Mouse (Mus musculus): ENCODE data around the gene Vezf1.
"Not testable (repeated sequence)": the region's sequence is repeated elsewhere in the genome, so short reads cannot be mapped to it uniquely, and the experiment has no call there.

Vezf1 gene

GRCm38 (mm10) chr11:88067586-88068410, at the start of gene Vezf1:
Gene Vezf1 (plus strand): TSS chr11:88068279.
- peak; percentile 92 for DNase-seq

DNA sequence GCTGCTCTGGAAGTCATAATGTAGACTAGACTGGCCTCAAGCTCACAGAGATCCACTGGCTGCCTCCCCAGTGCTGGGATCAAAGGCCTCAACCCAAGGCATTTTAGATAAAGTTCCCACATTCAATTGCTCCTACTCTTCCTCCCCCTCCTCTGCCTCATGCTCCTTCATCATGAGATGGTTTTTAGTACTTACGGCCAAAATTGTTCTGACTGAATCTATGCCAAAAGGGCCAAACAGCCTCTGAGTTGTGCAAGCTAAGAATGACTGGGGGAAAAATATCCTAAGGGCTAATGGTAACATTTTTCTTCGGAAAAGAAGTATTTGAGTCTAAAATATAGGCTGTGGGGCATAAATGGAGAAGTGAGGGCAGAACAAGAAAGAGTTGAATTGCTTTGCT, 44.1 kb upstream of the Vezf1 start:
- DNase-seq = no peak

DNA sequence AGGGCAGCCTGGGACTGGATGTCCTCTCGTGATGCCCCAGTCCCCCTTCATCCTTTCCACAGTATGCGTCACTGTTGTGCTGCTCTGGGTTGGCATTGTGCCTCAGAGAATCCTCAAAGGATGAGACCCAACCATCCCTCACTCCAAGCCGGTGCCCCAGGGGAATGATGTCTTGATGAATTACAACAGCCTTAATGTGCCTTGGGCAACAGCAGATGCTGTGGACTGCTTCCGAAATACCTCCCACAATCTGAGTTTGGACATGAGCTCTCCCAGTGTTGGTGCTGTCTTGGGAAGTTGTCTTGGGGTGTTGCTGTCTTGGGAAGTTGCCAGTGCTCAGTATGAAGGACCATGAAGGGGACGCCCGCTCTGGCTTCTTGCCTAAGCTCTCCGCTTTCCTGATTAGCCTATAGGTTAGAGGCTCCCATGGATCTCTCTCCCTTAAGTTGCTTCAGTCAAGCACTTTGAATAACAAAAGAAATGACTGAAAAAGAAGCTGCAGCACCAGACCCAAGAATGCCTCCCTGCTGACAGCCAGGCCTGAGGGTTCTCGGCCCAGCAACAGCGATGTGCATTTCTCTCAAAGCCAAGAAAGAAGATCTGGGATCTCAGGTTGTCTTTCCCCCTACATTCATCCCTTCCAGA, 40.6 kb upstream of the Vezf1 start:
- peak; percentile 41 for DNase-seq

DNA sequence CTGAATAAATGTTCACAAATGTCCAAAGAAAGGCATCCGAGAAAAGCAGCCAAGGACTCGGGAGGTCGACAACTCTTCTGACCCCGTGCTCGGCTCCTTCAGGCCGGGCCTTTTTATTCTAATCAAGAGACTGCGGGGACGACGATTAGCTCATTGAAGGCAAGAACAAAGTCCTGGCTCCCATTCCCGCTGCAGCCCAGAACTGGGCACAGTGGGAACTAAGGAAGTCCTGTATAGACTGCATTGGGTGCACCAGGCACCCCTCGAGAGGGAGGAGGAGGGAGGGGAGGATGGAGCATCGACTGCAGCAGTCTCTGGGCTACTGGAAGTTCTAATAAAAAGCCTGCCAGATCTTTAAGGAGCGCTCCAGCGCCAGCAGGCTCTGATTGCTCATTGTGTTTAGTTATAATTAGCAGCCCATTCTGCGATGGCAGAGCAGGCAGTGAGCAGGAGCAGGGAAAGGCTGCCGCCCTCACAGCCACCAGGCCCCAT, 39.8 kb upstream of the Vezf1 start:
- peak; percentile 23 for DNase-seq

DNA sequence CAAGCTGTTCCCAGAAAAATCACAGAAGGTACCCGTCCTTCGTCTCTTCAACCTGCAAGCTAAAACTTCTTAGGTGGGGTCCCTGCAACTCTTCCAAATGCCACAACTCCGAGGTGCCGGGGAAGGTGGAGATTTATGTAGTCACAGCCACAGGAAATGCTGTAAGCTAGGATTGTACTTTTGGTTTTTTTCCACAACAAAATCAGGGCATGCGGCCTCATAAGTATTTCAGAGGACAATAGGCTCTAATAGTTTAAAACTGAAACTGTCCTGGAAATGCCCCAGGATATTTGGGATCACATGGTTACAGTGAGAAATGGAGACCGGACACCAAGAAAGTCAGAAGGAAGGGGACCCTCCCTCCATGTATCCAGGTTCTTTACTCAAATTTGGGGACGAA, 37.9 kb upstream of the Vezf1 start:
- no peak for DNase-seq

- DNase-seq = no peak
Observed at GRCm38 (mm10) chr11:88030836-88031235, 37.2 kb upstream of the Vezf1 start.

DNA sequence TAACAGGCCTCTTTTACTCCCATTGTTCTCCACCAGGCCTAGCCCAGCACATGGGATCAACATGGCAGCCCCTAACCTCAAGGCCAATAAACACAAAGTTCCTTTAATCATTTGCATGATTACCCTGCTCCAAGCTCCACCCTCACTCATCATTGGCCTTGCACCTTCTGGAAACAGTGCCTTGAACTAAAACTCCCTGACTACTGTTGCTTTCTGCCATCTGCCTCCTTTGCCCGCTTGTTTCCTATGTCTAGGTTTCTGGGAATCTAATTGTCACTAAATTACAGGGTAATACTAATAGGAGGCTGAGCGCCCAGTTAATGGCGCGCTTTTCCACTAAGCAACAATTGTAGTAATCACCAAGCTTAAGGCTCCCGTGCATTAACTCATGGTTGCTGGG, 36.3 kb upstream of the Vezf1 start:
- no peak for DNase-seq

DNA sequence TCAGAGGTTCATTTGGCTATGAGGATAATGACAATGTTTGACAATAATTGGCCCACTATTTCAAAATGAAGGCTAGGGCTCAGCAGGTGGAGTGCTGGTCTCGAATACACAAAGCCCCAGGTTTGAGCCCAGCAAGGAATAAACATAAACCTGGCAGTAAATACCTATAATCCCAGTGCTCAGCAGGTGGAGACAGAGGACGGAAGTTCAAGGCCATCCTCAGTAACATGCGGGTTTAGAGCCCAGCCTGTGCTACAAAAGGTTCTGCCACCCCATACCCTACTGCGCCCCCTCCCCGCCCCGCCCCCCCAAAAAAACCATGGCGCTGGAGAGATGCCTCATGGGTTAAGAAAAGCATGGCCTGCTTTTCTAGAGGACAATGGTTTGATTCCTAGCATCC, 32.1 kb upstream of the Vezf1 start:
- DNase-seq = no peak

- DNase-seq = no peak
Observed at GRCm38 (mm10) chr11:88036761-88037251, 31.3 kb upstream of the Vezf1 start.

- DNase-seq = no peak
Observed at GRCm38 (mm10) chr11:88037386-88037785, 30.7 kb upstream of the Vezf1 start.

- DNase-seq = no peak
Observed at GRCm38 (mm10) chr11:88039066-88039465, 29.0 kb upstream of the Vezf1 start.

GRCm38 (mm10) chr11:88044314-88044713, 23.8 kb upstream of the Vezf1 start:
- no peak for DNase-seq

- not testable (repeated sequence) for DNase-seq
Observed at GRCm38 (mm10) chr11:88045159-88045558, 22.9 kb upstream of the Vezf1 start.

DNA sequence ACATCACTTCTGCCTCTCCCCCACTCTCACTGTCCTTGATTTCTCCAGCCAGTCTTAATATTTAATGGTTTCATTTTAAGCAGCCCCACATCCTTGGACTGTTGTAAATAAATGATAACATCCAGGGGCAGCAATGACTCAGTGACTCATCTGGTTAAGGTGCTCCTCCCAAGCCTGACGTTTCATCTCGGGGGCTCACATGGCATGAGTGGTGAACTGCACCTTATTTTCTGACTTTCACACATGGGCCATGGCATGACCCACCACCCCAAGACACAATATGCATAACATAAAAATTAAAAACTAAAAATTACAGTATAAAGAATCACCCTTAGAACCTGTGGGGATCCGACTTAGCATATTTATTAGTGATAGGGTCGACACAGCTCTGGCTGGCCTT, 22.2 kb upstream of the Vezf1 start:
- DNase-seq = no peak

GRCm38 (mm10) chr11:88046323-88046937, 21.6 kb upstream of the Vezf1 start:
- DNase-seq = peak; percentile 21

- peak; percentile 100 for DNase-seq
Observed at GRCm38 (mm10) chr11:88046944-88047794, 20.9 kb upstream of the Vezf1 start, which contains the start of gene Srsf1. Gene Srsf1 (plus strand): TSS chr11:88047373.

- DNase-seq = peak; percentile 84
Observed at GRCm38 (mm10) chr11:88047871-88048531, 20.1 kb upstream of the Vezf1 start.

DNA sequence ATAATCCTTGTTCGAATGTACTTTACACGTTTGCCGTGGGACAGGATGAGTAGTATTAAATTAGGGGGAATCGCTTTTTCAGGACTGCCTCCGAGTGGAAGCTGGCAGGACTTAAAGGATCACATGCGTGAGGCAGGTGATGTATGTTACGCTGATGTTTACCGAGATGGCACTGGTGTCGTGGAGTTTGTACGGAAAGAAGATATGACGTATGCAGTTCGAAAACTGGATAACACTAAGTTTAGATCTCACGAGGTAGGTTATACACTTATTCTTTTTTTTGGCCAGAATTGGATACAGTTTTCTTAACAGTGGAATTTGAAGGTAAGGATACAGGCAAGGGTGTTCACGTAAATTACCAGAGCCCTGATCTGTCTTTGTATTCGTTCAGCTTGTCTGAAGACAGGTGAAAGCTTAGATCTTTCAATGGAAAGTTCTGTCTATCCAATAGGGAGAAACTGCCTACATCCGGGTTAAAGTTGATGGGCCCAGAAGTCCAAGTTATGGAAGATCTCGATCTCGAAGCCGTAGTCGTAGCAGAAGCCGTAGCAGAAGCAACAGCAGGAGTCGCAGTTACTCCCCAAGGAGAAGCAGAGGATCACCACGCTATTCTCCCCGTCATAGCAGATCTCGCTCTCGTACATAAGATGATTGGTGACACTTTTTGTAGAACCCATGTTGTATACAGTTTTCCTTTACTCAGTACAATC, 19.0 kb upstream of the Vezf1 start:
- DNase-seq = no peak

DNA sequence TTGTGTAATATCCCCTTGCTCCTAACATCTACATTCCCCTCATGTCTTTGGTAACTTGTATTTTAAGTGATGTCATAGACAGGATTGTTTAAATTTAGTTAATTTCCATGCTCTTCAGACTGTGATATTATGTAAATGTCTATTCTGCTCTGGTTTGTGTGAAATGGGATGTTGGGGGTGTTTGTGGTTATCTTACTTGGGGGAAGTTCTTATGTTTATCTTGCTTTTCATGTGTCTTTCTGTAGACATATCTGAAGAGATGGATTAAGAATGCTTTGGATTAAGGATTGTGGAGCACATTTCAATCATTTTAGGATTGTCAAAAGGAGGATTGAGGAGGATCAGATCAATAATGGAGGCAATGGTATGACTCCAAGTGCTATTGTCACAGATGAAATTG, 18.3 kb upstream of the Vezf1 start:
- DNase-seq = no peak

DNA sequence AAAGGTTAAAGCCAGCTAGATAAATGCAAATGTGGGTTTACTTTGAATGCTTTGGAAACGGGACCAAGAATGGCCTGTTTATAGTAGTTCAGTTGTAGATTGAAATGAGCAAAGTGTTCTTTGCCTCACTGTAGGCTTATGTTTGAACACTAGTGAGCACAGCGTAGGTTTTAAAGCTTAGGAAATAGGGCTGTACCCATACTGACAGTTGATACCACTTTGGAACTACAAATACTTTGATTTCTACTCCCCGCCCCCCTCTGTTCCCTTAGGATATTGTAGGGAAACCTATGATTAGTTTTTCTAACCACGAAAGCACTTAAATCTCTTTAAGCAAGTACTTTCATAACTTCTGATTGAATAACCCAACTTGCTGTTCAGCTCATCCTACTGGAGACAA, 15.4 kb upstream of the Vezf1 start:
- DNase-seq = no peak

DNA sequence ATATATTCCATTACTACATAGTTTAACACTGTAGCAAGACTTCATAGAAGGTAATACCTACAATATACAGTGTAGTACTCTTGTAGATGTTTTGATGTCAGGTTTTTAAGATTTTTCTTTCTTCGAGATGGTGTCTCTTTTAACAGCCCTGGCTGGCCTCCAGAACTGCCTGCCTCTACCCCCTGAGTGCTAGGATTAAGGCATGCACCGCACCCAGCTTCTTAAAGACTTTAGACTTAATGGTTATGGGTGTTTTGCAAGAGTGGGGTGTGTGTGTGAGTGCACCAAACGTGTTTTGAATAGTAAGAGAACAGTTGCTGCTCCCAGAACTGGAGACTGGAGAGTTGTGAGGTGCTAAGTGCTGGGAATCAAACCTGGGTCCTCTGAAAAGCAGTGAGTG, 14.3 kb upstream of the Vezf1 start:
- DNase-seq = no peak

Measured in retina, postnatal 1 day (tissue).